Mouse (Mus musculus) midbrain, embryonic 15.5 days (tissue): Measurements from ENCODE around the gene Flt1. TPM values are rescaled to one million over a fixed set of nuclear protein-coding genes. Genes with fewer than 3 reads are reported as not detected.
"Not testable (repeated sequence)": the region's sequence is repeated elsewhere in the genome, so short reads cannot be mapped to it uniquely, and the experiment has no call there.

Experiments used
- ATAC-seq: fragments of 200-750 bp; cut with Nextera tagmentation; replicated peaks from 2 replicates; pipeline ENCODE4 v1.8.0; 2017; ENCODE audit warnings: moderate TSS enrichment
- H3K27ac ChIP-seq: fragments of 300-500 bp; sonication (generic); 2 replicates; pipeline ENCODE4 v1.5.1; 2015; ENCODE audit warnings: mild to moderate bottlenecking, inconsistent platforms
- H3K27me3 ChIP-seq: fragments of 300-500 bp; sonication (generic); replicated peaks from 2 replicates; pipeline ENCODE4 v1.6.1; 2015; ENCODE audit warnings: inconsistent platforms
- H3K36me3 ChIP-seq: fragments of 300-500 bp; sonication (generic); replicated peaks from 2 replicates; pipeline ENCODE4 v1.6.1; 2015; ENCODE audit warnings: inconsistent platforms
- H3K4me1 ChIP-seq: fragments of 300-500 bp; sonication (generic); 2 replicates; pipeline ENCODE4 v1.6.1; 2015; ENCODE audit warnings: inconsistent platforms
- H3K4me2 ChIP-seq: fragments of 300-500 bp; sonication (generic); 2 replicates; pipeline ENCODE4 v1.6.1; 2015; ENCODE audit warnings: inconsistent platforms, mild to moderate bottlenecking, moderate library complexity
- H3K4me3 ChIP-seq: fragments of 300-500 bp; sonication (generic); 2 replicates; pipeline ENCODE4 v1.5.1; 2015; ENCODE audit warnings: mild to moderate bottlenecking, inconsistent platforms
- H3K9ac ChIP-seq: fragments of 300-500 bp; sonication (generic); 2 replicates; pipeline ENCODE4 v1.6.1; 2015; ENCODE audit warnings: mild to moderate bottlenecking, inconsistent platforms
- H3K9me3 ChIP-seq: fragments of 300-500 bp; sonication (generic); 2 replicates; pipeline ENCODE4 v1.6.1; 2016; ENCODE audit warnings: inconsistent platforms
- WGBS: fragments of 180-500 bp; shearing (Covaris S2); methylation state at CpG from one replicate; pipeline ENCODE4 v1.1.7; 2015; ENCODE audit warnings: mixed read lengths; 5-methylcytosine and 5-hydroxymethylcytosine counted together
- polyA plus RNA-seq: library from polyadenylated mRNA; unstranded; fragments of >200 nt; fragmentation: Nextera tagmentation; extraction: Ambion mirVana; gene quantifications from 2 replicates; pipeline ENCODE4 v1.2.1, GENCODE M21; 2015

The Flt1 gene
- polyA plus RNA-seq, 1 experiment from 2014 or later: 13.4 TPM

- Histone ChIP-seq H3K27me3 (no peaks in the 10 kb centered on the region), H3K36me3 (no peaks in the 10 kb centered on the region), H3K27ac (no peak overlapping the region), H3K4me2 (no peak overlapping the region), H3K4me3 (no peak overlapping the region), H3K4me1 (no peaks in the 10 kb centered on the region), H3K9ac (no peak overlapping the region), H3K9me3 (no peaks in the 10 kb centered on the region)
- WGBS: 47% methylated on average over 14 of the region's 14 CpGs
- no peak for ATAC-seq
These were observed 142.0 kb downstream of the Flt1 start for GRCm38 (mm10) chr5:147583702-147584298.

GRCm38 (mm10) chr5:147580181-147580580 lies 145.6 kb downstream of the Flt1 start:
- H3K27me3 ChIP-seq: no peaks in the 10 kb centered on the region
- H3K4me1 ChIP-seq: no peaks in the 10 kb centered on the region
- no peak overlapping the region for H3K9ac ChIP-seq
- no peak overlapping the region for H3K4me3 ChIP-seq
- 88% methylated on average over 13 of the region's 13 CpGs for whole genome bisulfite sequencing
- ATAC-seq: no peak
- no peaks in the 10 kb centered on the region for H3K9me3 ChIP-seq
- no peak overlapping the region for H3K4me2 ChIP-seq
- H3K36me3 ChIP-seq: no peaks in the 10 kb centered on the region
- H3K27ac ChIP-seq: no peak overlapping the region

GRCm38 (mm10) chr5:147579691-147580090 lies 146.1 kb downstream of the Flt1 start:
- no peak for ATAC-seq
- H3K9me3 ChIP-seq: no peaks in the 10 kb centered on the region
- H3K4me1 ChIP-seq: no peaks in the 10 kb centered on the region
- no peaks in the 10 kb centered on the region for H3K36me3 ChIP-seq
- H3K27ac ChIP-seq: no peak overlapping the region
- WGBS: 87% methylated on average over 8 of the region's 8 CpGs
- no peaks in the 10 kb centered on the region for H3K27me3 ChIP-seq
- H3K4me2 ChIP-seq: no peak overlapping the region
- no peak overlapping the region for H3K4me3 ChIP-seq
- no peak overlapping the region for H3K9ac ChIP-seq

GRCm38 (mm10) chr5:147579148-147579547 lies 146.7 kb downstream of the Flt1 start:
- 91% methylated on average over 7 of the region's 7 CpGs for WGBS
- Histone ChIP-seq H3K9ac (no peak overlapping the region), H3K27ac (no peak overlapping the region), H3K9me3 (no peaks in the 10 kb centered on the region), H3K36me3 (no peaks in the 10 kb centered on the region), H3K4me1 (no peaks in the 10 kb centered on the region), H3K4me2 (no peak overlapping the region), H3K27me3 (no peaks in the 10 kb centered on the region), H3K4me3 (no peak overlapping the region)
- ATAC-seq: no peak

- no peak overlapping the region for H3K4me2 ChIP-seq
- 90% methylated on average over 6 of the region's 6 CpGs for WGBS
- no peaks in the 10 kb centered on the region for H3K36me3 ChIP-seq
- no peak overlapping the region for H3K27ac ChIP-seq
- no peak overlapping the region for H3K4me3 ChIP-seq
- no peaks in the 10 kb centered on the region for H3K4me1 ChIP-seq
- no peak for ATAC-seq
- no peaks in the 10 kb centered on the region for H3K27me3 ChIP-seq
- H3K9me3 ChIP-seq: no peaks in the 10 kb centered on the region
- no peak overlapping the region for H3K9ac ChIP-seq
These were observed 148.8 kb downstream of the Flt1 start for GRCm38 (mm10) chr5:147577003-147577402.

- H3K36me3 ChIP-seq: no peaks in the 10 kb centered on the region
- no peaks in the 10 kb centered on the region for H3K27me3 ChIP-seq
- H3K27ac ChIP-seq: no peak overlapping the region
- ATAC-seq: no peak
- H3K4me2 ChIP-seq: no peak overlapping the region
- H3K9ac ChIP-seq: no peak overlapping the region
- H3K4me1 ChIP-seq: no peaks in the 10 kb centered on the region
- no peak overlapping the region for H3K4me3 ChIP-seq
- WGBS: 68% methylated on average over 8 of the region's 8 CpGs
- no peaks in the 10 kb centered on the region for H3K9me3 ChIP-seq
These were observed 151.3 kb downstream of the Flt1 start for GRCm38 (mm10) chr5:147574517-147574916.

GRCm38 (mm10) chr5:147573555-147573954 lies 152.3 kb downstream of the Flt1 start:
- no peaks in the 10 kb centered on the region for H3K27me3 ChIP-seq
- no peaks in the 10 kb centered on the region for H3K36me3 ChIP-seq
- no peak overlapping the region for H3K9ac ChIP-seq
- no peak overlapping the region for H3K4me2 ChIP-seq
- no peak for ATAC-seq
- H3K4me3 ChIP-seq: no peak overlapping the region
- H3K27ac ChIP-seq: no peak overlapping the region
- WGBS: 95% methylated on average over 1 of the region's 1 CpGs
- no peaks in the 10 kb centered on the region for H3K4me1 ChIP-seq
- H3K9me3 ChIP-seq: no peaks in the 10 kb centered on the region

GRCm38 (mm10) chr5:147572695-147573094 lies 153.1 kb downstream of the Flt1 start:
- WGBS: 86% methylated on average over 7 of the region's 7 CpGs
- Histone ChIP-seq H3K27ac (no peak overlapping the region), H3K9me3 (no peaks in the 10 kb centered on the region), H3K4me3 (no peak overlapping the region), H3K4me1 (no peaks in the 10 kb centered on the region), H3K36me3 (no peaks in the 10 kb centered on the region), H3K9ac (no peak overlapping the region), H3K4me2 (no peak overlapping the region), H3K27me3 (no peaks in the 10 kb centered on the region)
- no peak for ATAC-seq

GRCm38 (mm10) chr5:147566335-147566734 lies 159.5 kb downstream of the Flt1 start:
- Histone ChIP-seq H3K27ac (no peak overlapping the region), H3K4me3 (no peak overlapping the region), H3K4me2 (no peak overlapping the region), H3K9ac (no peak overlapping the region), H3K4me1 (peaks cover 5% of the 10 kb centered on the region; the same call in 1 of the 2 replicates), H3K9me3 (no peaks in the 10 kb centered on the region), H3K36me3 (no peaks in the 10 kb centered on the region), H3K27me3 (peaks cover 4% of the 10 kb centered on the region; the same call in 1 of the 2 replicates)
- no peak for ATAC-seq
- 77% methylated on average over 7 of the region's 7 CpGs for WGBS

GRCm38 (mm10) chr5:147565444-147565843 lies 160.4 kb downstream of the Flt1 start:
- Histone ChIP-seq H3K9ac (no peak overlapping the region), H3K9me3 (no peaks in the 10 kb centered on the region), H3K4me3 (no peak overlapping the region), H3K4me1 (peaks cover 5% of the 10 kb centered on the region; the same call in 1 of the 2 replicates), H3K27me3 (peaks cover 4% of the 10 kb centered on the region; the same call in 1 of the 2 replicates), H3K36me3 (no peaks in the 10 kb centered on the region), H3K27ac (no peak overlapping the region), H3K4me2 (no peak overlapping the region)
- 89% methylated on average over 7 of the region's 7 CpGs for WGBS
- ATAC-seq: no peak

GRCm38 (mm10) chr5:147564140-147564590 lies 161.6 kb downstream of the Flt1 start:
- H3K36me3 ChIP-seq: no peaks in the 10 kb centered on the region
- 23% methylated on average over 16 of the region's 16 CpGs for WGBS
- peaks cover 5% of the 10 kb centered on the region; the same call in 1 of the 2 replicates for H3K4me1 ChIP-seq
- no peak overlapping the region for H3K4me3 ChIP-seq
- peaks cover 4% of the 10 kb centered on the region; the same call in 1 of the 2 replicates for H3K27me3 ChIP-seq
- peak overlapping the region; percentile 31 for H3K4me2 ChIP-seq
- ATAC-seq: 0 out of 2 replicates have a peak, but pooled peaks have one; percentile 42
- no peak overlapping the region for H3K9ac ChIP-seq
- no peak overlapping the region for H3K27ac ChIP-seq
- H3K9me3 ChIP-seq: no peaks in the 10 kb centered on the region

GRCm38 (mm10) chr5:147563511-147564139 lies 162.2 kb downstream of the Flt1 start:
- H3K36me3 ChIP-seq: no peaks in the 10 kb centered on the region
- no peak overlapping the region for H3K9ac ChIP-seq
- no peaks in the 10 kb centered on the region for H3K9me3 ChIP-seq
- H3K27me3 ChIP-seq: peaks cover 4% of the 10 kb centered on the region; the same call in 1 of the 2 replicates
- 36% methylated on average over 18 of the region's 18 CpGs for WGBS
- no peak overlapping the region for H3K27ac ChIP-seq
- H3K4me3 ChIP-seq: no peak overlapping the region
- peaks cover 5% of the 10 kb centered on the region; the same call in 1 of the 2 replicates for H3K4me1 ChIP-seq
- peak overlapping the region; percentile 31 for H3K4me2 ChIP-seq
- peak; percentile 30; the same call in 1 of the 2 replicates for ATAC-seq

GRCm38 (mm10) chr5:147557641-147558040 lies 168.2 kb downstream of the Flt1 start:
- not testable (repeated sequence) for H3K27ac ChIP-seq, H3K4me3 ChIP-seq, ATAC-seq, H3K9me3 ChIP-seq, H3K4me2 ChIP-seq, H3K36me3 ChIP-seq, H3K27me3 ChIP-seq, H3K9ac ChIP-seq, H3K4me1 ChIP-seq
- WGBS: 77% methylated on average over 6 of the region's 6 CpGs
